Mouse (Mus musculus) C2C12 (cell line): ENCODE data around the gene Gse1.

ENCODE experiments used
- CTCF ChIP-seq: IDR thresholded peaks from one replicate; pipeline ENCODE4 v1.5.1; 2011; ENCODE audit not compliant: control insufficient read depth, insufficient read depth, insufficient read length
- MAX ChIP-seq: IDR thresholded peaks from one replicate; pipeline ENCODE4 v1.6.1; 2011; ENCODE audit warnings: mild to moderate bottlenecking, control low read depth
- MYOD1 ChIP-seq: IDR thresholded peaks from one replicate; pipeline ENCODE4 v1.6.1; 2011; ENCODE audit warnings: low read depth; ENCODE audit not compliant: control insufficient read depth, insufficient read length

DNA sequence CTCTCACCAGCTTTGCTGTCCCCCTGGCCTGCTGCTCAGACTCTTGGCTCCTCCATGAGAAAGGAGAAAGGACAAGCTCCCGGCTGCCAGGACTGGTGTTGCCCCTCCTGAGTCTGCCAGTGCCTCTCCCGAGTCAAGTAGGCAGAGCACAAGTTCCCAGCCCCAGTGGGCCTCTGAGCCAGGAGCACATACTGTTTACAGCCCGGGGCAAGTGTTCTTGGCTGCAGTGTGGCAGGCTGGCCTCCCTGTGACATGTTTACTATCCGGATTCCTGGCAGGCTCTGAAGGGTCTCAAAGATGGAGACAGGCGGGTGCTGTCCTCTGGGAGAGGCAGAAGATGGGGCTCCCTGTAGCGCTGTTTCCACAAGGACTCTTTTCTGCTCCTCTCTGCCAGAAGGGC is 28.7 kb downstream of the Gse1 start:
- TF ChIP-seq CTCF (no peak), MYOD1 (no peak), MAX (no peak)
